Mouse (Mus musculus) layer of hippocampus, postnatal 36 days (tissue): ENCODE data around the gene Zranb3. TPM values are rescaled to one million over a fixed set of nuclear protein-coding genes. Genes with fewer than 3 reads are reported as not detected.
"Not testable (repeated sequence)": the region's sequence is repeated elsewhere in the genome, so short reads cannot be mapped to it uniquely, and the experiment has no call there.

Experiments used
- DNase-seq, 2 experiments: peaks; one replicate each; pipeline ENCODE4 v3.0.0; 2022
- total RNA-seq, 2 experiments: library from RNA; stranded (reverse); gene quantifications; 2 replicates each; pipeline ENCODE4 v1.2.3; 2021

Zranb3 gene
- total RNA-seq, 2 experiments from 2014 or later, result 5.8 to 7.2 TPM

DNA sequence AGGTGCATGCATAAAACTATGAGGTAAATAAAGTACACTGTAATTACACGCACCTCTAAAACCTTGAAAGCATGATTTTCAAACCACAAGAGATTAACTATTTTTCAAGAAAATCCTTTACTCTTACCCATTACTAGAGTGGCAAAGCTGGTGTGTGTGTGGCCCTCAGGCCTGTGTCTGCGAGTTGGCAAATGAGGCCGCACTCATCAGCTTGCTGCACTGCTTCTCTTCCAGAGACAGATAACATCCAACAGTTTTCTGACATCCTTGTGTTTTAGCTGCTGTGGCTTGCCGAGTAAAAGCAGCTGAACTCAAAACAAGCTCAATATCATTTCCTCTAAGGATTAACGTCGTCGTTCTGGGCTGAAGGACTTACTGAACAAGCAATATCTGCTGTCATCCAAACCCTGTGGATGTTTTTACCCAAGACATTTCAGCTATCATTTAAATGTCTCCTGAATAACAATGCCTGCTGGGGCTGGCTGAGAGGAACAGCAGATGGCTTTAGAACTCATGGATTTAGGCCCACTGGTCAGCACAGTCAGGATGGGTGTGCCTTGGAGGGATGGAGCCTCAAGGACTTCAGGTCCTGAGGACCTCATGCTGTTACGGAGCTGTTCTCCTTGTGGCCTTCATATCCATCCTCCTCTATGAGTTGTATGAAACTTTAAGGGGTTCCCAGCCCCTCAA is 42.0 kb downstream of the Zranb3 start:
- no peak for DNase-seq

DNA sequence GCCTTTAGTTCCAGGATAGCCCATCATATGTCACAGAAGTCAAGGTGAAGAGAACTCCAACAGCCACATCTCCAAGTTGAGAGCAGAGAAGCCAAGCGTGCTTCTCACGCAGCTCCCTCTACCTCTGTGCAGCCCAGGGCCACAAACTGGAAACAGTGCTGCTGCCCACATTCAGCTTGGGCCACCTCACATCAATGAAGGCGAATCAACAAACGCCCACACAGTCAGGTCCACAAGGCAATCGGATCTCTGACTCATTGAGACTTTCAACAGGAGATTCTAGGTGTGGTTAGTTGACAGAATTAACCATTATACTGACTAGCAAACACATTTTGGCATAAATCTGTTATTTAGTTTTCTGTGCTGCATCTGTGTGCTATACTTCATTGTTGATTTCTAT is 44.2 kb downstream of the Zranb3 start:
- no peak for DNase-seq

DNA sequence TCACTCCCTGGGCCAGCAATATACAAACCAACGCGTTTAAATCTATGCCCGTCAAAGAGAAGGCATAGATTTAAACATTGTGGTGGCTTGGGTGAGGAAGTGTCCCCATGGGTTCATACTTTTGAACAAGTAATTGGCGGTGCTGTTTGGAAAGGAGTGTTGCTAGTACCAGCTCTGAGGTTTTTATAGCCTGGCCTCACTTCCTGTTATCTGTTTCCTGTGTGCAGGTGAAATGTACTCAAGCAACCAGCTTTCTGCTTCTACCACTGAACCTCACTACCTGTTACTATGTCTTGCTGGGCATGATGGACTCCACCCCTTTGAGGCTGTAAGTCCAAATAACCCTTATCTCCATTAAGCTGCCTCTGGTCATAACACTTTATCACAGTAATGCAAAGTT is 45.6 kb downstream of the Zranb3 start:
- DNase-seq, result no peak

DNA sequence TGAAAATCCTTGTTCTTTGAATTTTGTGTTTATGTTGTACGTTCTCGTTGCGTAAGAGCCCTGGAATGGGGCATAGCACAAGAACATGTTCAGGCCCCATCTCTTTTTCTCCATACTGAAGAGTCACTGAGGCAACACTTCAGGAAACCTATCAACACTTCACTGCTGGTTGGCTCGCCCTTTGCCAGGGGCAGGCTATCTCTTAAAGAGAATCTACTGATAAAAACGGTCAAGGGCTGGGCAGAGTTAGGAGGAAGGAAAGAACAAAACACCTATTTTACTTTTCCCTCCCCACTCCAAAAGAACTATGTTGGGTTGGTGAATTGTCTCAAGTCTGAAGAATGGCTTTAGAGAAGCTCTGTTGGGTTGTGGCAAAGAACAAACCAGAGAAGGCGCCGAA is 55.9 kb downstream of the Zranb3 start:
- DNase-seq, result no peak

DNA sequence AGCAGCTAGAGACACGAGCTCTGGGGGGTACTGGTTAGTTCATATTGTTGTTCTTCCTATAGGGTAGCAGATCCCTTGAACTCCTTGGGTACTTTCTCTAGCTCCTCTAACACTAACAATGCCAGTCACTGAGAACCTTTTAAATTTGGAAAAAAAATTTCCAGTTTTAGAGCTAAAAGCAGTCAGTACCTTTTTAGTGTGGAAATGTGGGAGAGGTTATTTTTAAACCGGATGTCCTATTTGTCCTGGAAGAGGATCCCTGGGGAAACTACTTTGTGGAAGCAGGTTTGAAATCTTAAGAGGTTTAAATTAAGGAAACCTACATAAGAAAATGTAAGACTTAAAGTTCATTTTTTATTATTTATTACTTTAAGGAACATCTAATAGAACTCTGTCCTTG is 56.4 kb downstream of the Zranb3 start:
- DNase-seq, result no peak

DNA sequence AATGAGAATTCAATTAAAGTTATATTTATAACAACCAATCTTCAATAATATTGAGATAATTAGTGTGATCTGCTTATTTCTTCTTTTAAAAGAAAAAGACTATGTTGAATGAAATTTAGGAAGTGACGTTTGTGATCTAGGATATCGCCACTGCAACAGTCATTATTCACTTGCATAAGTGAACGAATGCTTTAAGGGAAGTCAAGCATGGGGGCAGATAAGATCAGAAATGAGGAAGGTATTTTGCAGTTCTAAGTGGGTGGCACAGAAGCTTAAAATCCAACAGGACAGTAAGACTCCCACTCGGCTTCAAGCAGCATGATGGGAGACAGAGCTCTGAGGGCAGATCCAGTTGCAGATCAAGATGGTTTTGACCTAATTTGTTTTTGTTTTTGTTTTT is 58.7 kb downstream of the Zranb3 start:
- no peak for DNase-seq

DNA sequence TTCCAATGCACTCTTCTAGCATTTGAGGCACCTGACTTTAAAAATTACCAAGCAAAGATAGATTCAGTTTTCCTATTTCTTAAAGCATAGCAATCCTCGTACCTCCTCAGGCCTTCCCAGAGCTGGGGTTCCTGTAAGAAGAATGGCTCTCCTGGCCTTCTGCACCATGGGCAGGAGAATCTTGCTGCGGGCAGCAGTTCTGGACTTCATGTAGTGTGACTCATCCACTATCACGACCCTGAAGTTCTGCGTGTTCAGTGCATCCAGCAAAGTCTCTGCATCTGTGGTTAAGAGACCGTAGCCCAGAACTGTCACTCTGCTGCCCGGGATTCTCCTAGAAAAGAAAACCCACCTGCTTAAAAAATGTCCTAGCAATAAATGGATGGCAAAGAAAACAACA is 66.6 kb downstream of the Zranb3 start:
- no peak for DNase-seq

DNA sequence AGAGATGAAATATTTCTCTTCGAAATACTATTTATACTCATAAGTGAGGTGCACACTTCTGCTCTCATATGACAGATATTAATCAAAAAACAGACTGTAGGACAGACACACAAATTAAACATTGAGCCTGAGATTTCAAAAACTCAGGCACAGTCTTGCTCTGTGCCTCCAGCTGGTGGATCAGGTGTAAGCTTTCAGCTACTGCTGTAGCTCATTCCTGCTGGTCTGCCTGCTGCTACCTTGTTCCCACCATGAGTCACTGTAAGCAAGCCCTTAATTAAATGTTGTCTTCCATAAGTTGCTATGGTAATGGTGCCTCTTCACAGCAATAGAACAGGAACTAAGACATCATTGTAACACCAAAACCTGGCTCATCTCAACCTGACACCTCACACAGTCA is 70.7 kb downstream of the Zranb3 start:
- peak; percentile 15 to 29 for DNase-seq

DNA sequence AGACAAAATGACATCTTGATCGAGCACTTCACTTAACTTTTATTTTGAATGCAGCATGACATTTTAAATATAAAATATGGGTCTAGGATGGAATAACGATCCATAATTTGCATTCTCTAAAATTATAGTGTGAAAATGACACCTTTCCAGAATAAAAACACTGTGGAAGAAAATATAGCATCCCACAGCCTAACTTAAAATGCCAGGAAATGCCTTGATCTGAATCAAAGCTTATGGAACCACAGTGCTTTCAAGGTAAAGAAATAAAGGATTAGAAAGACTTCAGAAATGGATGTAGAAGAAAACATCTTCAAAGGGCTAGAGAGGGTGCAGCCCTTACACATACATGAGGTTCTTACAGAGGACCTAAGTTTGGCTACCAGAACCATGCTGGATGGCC is 71.3 kb downstream of the Zranb3 start:
- no peak for DNase-seq

DNA sequence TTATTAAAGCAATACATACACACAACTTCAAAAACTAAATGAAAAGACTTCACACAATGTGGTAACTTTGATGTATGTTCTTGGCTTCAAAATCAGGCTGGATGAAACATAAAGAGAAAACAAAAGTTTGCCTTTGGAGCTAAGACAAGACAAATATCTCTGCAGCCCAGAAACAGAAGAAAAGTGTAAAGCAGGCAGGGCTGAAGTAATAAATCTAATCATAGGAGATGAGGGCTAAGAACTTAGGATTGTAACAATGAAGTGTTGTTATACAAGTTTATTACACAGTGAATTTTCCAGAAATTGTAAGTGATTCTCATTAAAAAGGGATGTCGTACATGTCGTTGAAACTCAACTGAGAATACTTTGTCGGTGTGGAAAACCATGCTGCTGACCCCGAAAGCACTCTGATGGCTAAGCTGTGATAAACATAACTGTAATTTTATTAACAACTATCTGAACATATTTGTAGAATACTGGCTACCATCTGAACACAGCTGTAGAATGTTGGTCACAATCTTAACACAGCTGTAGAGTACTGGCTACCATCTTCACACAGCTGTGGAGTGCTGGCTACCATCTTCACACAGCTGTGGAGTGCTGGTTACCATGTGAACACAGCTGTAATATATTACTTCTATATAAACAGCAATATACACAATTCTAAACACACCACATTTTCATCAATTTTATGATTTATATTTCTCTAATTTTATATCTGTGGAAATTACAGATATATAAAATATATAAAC is 78.3 kb downstream of the Zranb3 start:
- no peak for DNase-seq

DNA sequence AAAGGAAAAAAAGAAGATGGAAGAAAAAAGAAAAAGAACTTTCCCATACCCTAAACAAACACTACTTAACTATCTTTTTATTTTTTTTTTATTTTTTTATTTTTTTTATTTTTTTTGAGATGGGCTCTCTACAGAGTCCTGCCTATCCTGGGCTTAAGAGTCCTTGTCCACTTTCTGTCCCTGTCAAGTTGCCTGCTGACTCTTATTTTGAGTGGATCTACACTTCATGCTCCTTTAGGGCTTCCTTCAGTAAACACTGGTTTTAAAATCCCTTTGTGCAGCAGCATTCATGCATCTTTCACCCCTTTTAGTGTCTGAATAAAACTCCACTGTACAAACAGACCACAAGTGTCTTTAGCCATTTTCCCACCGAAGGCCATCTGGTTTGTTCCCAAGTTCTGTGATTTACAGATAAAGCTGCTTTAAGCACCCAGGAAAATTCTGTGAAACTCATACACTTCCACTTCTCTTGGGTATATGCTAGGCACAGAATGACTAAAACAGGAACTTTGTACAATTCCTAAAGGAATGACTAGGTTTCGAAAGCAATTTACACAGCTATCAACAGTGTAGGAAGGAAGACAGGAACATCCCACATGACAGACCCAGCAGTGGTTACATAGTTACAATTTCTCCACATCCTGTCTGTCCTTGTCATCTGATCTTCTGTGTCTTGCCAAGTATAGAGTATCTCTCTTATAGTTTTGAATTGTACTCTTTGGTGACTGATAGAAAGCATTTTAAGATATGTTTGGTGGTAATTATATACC is 82.7 kb downstream of the Zranb3 start:
- no peak for DNase-seq

DNA sequence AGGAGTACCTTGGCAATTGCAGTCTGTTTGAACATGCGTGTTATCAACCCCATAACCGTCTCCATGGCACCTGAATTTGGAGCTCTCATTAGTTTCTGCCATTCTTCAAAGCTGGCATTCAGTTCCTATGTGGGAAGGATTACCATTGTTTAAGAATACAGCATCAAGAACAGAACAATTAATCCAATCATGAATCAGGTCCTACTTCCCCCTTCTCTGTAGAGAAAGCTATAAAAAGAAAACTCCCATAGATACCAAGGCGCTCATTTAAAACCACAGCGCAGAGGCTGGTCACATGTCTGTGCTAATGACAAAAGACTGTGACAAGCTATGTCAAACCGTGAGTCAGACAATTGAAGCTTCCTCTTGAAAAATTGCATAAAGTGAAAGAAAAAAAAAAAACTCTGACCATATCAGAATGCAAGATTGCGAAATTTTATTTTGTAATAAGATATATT is 86.8 kb downstream of the Zranb3 start:
- DNase-seq, result no peak

DNA sequence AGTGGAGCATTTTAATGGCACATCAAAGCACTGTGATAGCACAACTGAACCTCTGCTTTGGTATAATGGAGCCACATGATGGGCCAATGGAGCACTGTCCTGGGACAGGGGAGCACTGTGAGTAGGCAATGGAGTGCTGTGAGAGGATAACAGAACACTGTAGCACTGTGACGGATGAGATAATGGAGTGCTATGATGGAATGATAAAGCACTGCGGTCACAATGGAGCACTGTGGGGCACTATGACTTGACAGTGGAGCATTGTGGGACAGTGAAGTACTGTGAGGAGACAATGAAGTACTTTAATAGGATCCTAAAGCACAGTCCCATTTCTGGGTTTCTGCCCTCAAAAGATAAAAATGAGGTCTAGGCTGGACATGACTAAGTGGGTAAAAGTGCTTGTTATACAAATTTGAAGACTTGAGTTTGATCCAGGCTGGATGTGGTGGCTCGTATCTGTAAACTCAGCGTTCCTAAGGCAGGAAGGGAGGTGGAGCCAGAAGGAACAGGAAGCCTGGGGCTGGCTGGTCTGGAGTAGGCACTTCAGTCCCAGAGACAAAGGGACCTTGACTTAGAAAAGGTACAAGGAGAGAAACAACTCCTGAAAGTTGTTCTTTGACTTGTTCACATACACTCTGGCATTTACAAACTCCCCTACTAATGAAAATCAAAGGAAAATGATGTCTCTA is 89.0 kb downstream of the Zranb3 start:
- DNase-seq, result no peak

DNA sequence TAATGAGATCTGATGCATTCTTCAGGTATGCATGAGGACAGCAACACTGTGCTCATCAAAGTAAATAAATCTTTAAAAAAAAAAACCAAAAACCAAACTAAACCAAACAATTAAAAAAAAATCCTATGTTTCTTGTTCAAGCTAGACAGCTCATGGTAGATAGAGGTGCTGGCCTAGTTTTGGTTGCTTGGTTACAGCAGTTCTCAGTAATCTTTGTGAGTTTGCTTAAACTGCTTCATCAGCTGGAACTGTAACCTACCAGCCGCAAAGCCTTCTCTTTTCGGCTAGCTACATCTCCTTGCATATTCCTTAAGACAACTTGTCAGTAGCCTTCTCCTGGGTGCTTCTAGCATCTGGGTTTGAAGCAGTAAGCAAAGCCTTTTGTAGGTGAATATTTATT is 93.1 kb downstream of the Zranb3 start:
- DNase-seq, result no peak

DNA sequence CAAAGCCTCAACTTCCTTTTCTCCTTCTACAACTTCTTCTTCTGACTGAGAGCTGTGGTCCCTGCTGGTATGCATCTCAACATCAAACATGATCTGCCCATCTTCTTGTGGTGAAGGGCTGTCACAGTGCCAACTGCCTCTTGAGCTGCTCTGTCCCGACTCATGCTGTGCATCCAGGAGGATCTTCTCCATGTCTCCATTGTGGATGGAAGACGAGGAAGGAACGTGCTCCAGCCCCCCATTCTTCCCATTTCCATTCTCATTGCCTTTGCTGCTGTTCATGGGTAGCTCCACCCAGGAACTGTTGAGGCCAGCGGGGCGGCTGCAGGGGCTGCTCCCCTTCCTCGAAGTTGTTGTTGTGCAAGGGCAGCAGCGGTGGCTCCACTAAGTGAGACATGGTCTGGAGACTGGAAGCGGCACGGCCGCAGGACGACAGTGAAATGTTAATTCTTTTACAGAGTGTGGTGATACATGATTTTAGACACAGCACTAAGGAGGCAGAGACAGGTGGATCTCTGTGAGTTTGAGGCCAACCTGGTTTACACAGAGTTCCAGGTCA is 96.7 kb downstream of the Zranb3 start:
- DNase-seq, result not testable (repeated sequence)

DNA sequence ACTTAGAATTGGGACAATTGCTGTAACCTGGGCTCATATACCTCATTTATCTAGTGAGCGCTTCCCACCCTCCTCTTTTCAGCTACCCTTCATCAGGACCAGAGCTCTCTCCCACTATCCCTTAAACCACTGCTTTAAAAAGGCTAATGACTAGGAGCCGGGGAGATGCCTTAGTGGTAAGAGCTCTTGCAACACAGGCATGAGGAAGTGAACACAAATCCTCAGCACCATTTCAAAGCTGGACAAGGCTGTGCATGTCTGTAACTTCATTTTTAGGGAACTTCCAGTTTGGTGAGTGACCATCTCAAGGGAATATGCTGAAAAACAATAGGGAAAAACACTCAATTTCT is 98.5 kb downstream of the Zranb3 start:
- DNase-seq, result no peak

DNA sequence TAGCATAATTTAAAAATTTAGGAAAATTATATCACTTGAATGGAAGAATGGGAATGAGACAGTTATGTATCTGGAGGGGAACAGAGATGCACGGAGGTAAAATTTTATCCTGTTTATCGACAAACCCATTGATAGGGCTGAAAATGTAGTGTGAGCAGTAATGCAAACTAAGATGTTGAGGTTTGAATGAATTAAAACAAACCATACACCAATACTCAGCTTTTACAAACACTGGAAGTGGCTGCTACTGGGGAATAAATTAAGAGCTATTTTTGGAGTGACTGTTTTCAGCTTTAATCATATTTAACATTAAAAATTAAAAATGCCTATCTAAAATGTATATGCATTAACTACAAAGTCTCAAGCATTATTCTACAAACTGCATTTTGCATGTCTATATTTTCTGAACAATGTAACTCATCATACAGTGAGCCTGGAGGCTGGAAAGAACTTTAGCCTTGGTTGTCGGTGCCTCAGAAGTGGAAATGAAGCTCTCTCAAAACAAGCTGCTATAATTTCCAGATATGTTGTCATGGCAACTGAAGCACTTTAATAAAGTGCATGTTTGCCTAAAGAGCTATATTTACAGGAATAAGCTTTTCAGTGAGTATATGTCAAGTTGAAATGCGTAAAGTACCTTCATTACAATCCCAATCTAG is 99.0 kb downstream of the Zranb3 start:
- DNase-seq, result no peak

DNA sequence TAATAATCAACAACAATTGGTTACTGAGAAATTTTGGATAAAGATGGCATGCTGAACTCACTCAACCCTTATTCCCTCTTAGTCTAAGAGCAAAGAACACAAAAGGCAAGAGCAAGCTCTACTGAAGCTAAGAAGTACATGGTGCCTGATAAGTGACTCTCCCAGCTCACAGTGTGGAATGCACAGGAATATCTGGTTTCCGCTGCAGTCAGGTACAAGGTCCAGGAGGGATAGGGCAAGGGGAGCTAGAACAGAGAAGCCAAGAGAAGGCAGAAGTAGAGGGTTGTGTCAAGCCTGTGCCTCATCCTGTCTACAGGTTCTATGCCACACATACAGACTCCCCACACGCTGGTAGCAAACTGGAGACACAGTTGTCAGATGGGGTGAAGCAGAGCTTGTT is 100.7 kb downstream of the Zranb3 start:
- no peak for DNase-seq

DNA sequence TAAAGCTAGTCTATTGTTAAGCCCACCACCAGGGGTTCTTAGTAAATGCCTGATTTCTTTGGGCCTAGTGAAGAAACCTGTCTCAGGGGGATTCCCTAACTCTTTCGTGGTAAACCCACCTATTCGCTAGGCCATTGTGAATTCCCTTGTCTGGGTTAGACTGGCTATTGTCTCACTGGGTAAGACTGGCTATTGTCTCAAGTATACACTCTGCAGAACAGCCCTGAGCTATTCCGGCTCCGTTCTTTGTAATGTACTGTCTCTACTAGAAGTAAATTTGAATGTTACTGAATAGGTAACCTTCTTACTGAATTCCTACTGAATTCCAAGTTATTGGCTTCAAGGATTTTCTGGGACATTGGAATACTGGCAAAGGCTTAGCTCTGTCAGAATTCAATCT is 101.9 kb downstream of the Zranb3 start:
- not testable (repeated sequence) for DNase-seq

DNA sequence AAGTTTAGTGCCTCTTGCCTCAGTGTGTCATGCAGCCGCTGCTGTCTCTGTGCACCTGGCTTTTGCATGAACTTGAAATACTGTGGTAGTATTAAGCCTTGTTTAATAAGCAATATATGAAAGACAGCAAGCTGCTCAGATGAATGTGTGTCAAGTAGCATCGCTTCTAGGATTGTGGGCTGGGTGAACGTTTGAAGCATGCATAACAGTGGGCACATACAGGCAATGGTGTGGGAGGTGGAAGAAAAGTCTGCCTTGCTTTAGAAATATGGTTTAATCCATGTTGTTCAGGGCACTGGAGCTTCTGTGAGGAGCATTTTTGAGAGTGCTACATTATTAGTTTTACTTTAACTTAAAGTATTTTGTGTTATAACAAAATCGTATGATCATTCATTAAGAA is 109.0 kb downstream of the Zranb3 start:
- DNase-seq, result no peak

DNA sequence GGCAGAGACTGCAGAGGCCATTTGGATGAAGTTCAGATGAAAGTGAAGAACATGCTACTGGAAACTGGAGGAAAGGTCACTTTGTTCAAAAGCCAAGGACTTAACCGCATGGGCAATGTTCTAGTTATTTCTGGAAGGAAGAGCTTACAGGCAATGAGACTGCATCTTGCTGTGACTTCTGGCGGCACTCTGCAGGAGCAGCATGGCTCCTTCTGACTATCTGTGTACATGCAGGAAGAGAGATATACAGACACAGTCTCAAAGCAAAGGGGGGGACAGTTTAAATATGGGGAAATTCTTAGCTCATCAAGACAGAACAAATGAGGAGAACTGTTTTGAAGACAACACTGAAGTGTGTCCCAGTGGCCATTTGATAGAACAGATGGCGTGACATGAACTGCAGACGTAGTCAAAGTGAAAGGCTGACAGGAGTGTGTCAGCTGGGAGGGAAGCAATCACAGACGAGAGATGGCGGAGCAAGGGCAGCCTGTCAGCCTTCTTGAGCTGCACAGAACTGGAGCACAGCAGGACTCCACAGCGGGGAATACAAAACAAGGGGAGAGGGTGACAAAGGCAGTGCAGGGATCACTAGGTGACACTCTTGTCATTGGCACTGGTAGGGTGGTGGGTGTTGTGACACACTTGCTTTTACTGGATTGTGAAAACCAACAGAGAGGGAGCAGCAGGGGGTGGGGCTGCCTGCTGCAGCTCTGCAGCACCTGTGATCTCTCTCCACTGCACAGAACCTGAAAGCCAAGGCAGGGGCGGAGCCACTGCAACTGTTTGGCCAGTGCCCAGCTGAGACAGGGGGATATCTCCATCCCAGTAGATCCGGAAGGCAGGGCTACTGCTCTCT is 112.7 kb downstream of the Zranb3 start:
- DNase-seq, result peak; percentile 24 to 28
